Mouse (Mus musculus): ENCODE data around the gene Dnpep. TPM values are rescaled to one million over a fixed set of nuclear protein-coding genes. Genes with fewer than 3 reads are reported as not detected.
A peak's percentile ranks its signal among the peaks of the same experiment; 100 is the strongest.

Gene Dnpep
- polyA plus RNA-seq, 1 experiment from 2014 or later = 146 TPM

DNA sequence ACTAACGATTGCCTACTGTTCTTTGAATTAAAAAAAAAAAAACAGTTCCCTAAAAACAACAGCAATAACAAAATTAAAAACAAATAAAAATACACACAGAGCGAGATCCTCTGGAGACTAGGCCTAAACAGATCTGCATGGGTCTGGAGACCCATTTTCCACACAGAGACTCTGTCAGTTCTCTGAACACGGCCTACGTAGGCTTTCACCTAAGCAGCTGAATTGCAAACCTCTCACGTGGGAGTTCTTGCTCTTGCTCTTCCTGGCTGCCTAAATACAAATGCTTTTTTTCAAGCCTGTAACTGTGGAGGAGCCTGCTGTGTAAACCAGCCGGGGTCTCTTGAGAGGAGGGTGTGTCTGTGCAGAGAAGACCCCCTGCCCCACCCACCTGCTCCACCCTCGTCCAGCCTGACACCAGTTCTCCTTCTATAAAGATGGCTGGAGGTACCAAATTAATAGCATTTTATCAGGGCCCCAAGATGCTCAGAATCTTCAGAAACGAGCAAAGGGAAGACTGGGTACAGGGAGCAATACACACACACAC, 27.8 kb downstream of the Dnpep start:
- Histone ChIP-seq H3K27ac (ENCODE audit: low read length) (peak overlapping the region; percentile 70), H3K4me3 (replicated peaks; ENCODE audit: low read length) (no peak overlapping the region), H3K4me2 (ENCODE audit: low read length) (no peak overlapping the region), H3K9ac (replicated peaks; ENCODE audit: low read depth, low read length) (peak overlapping the region; percentile 40; the same call in 1 of the 2 replicates), H3K9me3 (ENCODE audit: control insufficient read depth, low read length) (no peaks in the 10 kb centered on the region), H3K36me3 (ENCODE audit: control insufficient read depth, insufficient read depth) (no peaks in the 10 kb centered on the region), H3K27me3 (replicated peaks; ENCODE audit: control insufficient read depth, insufficient read depth, low read length) (no peaks in the 10 kb centered on the region), H3K4me1 (replicated peaks; ENCODE audit: control insufficient read depth, insufficient read depth, low read length) (peaks cover 17% of the 10 kb centered on the region)
- WGBS = 35% methylated on average over 8 of the region's 8 CpGs
- no peak for ATAC-seq

DNA sequence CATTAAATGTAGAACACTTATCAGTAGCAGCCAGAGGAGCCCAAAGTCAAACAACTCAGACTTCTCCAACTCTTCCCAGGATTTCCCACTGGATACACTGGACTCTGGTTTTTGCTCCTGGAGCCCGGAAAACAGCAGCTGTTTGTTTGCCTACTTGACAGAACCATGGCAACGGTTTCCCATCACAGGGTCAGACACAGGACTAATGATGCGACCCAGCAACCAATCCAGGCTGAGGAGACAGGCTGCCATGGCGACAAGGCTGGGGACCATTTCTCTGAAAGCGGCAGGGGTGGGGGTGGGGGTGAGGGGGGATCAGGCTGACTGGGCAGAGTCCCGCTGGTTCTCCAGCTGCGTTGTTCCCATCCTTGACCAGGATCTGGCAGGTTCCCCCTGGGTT, 28.4 kb downstream of the Dnpep start:
- Histone ChIP-seq H3K36me3 (ENCODE audit: control insufficient read depth, insufficient read depth) (no peaks in the 10 kb centered on the region), H3K4me2 (ENCODE audit: low read length) (no peak overlapping the region), H3K4me1 (replicated peaks; ENCODE audit: control insufficient read depth, insufficient read depth, low read length) (peaks cover 17% of the 10 kb centered on the region), H3K27me3 (replicated peaks; ENCODE audit: control insufficient read depth, insufficient read depth, low read length) (no peaks in the 10 kb centered on the region), H3K27ac (ENCODE audit: low read length) (peak overlapping the region; percentile 45; the same call in 1 of the 2 replicates), H3K9ac (replicated peaks; ENCODE audit: low read depth, low read length) (no peak overlapping the region), H3K9me3 (ENCODE audit: control insufficient read depth, low read length) (no peaks in the 10 kb centered on the region), H3K4me3 (replicated peaks; ENCODE audit: low read length) (no peak overlapping the region)
- WGBS = 3% methylated on average over 7 of the region's 7 CpGs
- ATAC-seq = peak; percentile 93

DNA sequence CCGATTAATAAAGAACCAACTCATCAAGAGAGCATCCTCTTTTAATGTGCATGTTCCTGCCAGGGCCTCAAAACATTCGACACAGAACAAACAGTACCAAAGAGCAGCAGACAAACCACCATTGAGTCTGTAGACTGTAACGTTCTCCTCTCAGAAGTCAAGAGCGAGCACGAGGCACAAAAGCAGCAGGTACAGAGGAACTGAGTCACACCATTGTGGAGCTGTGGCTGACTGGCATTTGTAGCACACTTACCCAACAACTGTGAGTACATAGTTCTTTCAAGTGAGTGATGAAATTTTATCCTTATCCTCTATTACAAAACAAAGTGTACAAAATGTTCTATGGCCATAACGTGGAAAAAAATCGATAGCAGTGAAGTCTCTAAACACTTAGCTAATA, 32.9 kb downstream of the Dnpep start:
- Histone ChIP-seq H3K4me2 (ENCODE audit: low read length) (no peak overlapping the region), H3K27ac (ENCODE audit: low read length) (no peak overlapping the region), H3K36me3 (ENCODE audit: control insufficient read depth, insufficient read depth) (no peaks in the 10 kb centered on the region), H3K9me3 (ENCODE audit: control insufficient read depth, low read length) (0 out of 2 replicates have a peak, but pooled peaks cover 2% of the 10 kb centered on the region), H3K4me1 (replicated peaks; ENCODE audit: control insufficient read depth, insufficient read depth, low read length) (peaks cover 14% of the 10 kb centered on the region), H3K27me3 (replicated peaks; ENCODE audit: control insufficient read depth, insufficient read depth, low read length) (no peaks in the 10 kb centered on the region; the same call in 1 of the 2 replicates), H3K9ac (replicated peaks; ENCODE audit: low read depth, low read length) (no peak overlapping the region), H3K4me3 (replicated peaks; ENCODE audit: low read length) (no peak overlapping the region)
- ATAC-seq = no peak
- WGBS = 82% methylated on average over 7 of the region's 7 CpGs

DNA sequence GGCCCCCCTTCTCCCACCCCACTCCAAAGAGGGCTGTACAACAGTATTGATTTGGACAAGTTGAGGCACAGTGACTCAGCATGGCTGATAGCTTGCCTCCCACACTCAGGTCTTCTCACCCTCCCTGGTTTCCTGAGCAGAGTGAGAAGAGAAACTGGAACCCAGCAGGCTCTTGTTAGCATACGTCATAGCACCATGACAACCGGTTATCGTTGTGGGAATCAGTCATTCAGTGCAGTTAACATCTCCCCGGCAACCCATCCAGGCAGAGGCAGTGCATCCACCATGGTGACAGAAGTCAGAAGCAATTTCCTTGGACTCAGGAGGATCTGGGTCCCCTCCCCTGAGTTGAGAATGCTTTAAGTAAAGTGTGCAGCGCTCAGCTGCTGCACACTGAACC, 34.8 kb downstream of the Dnpep start:
- no peak overlapping the region for H3K9ac ChIP-seq (replicated peaks; ENCODE audit: low read depth, low read length)
- ATAC-seq = peak; percentile 52; the same call in 1 of the 2 replicates
- H3K4me3 ChIP-seq (replicated peaks; ENCODE audit: low read length) = no peak overlapping the region
- no peak overlapping the region for H3K27ac ChIP-seq (ENCODE audit: low read length)
- 0 out of 2 replicates have a peak, but pooled peaks cover 2% of the 10 kb centered on the region for H3K9me3 ChIP-seq (ENCODE audit: control insufficient read depth, low read length)
- peaks cover 6% of the 10 kb centered on the region; the same call in 1 of the 2 replicates for H3K4me1 ChIP-seq (replicated peaks; ENCODE audit: control insufficient read depth, insufficient read depth, low read length)
- 76% methylated on average over 5 of the region's 5 CpGs for WGBS
- peaks cover 5% of the 10 kb centered on the region for H3K27me3 ChIP-seq (replicated peaks; ENCODE audit: control insufficient read depth, insufficient read depth, low read length)
- H3K36me3 ChIP-seq (ENCODE audit: control insufficient read depth, insufficient read depth) = no peaks in the 10 kb centered on the region
- H3K4me2 ChIP-seq (ENCODE audit: low read length) = no peak overlapping the region

DNA sequence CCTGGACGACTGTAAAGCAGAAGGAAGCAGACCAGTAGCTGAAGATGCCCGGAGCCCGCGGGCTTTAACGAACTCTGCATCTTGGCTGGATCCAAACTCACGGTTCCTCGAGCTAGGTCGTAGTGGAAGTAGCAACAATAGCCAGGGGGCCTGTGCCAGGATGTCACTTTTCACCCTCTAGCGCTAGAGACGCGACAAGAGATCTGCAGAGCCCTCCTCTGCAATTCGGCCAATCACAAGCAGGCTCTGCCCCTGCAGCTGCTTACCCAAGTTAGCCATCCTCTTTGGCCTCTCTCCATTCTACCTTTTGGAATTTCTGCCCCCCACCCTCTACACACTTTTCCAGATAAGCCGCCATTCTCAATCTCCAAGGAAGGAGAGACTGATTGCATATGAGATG, 39.6 kb downstream of the Dnpep start, which contains the start of gene Resp18:
Gene Resp18 (minus strand): TSS at position 188 of the 400 bp plus-strand sequence.
- H3K4me2 ChIP-seq (ENCODE audit: low read length) = peak within 1 kb of the TSS; percentile 45
- H3K27ac ChIP-seq (ENCODE audit: low read length) = no peak within 1 kb of the TSS
- peaks cover 23% of the 10 kb centered on the region for H3K27me3 ChIP-seq (replicated peaks; ENCODE audit: control insufficient read depth, insufficient read depth, low read length)
- peak within 1 kb of the TSS; percentile 38 for H3K4me3 ChIP-seq (replicated peaks; ENCODE audit: low read length)
- peak within 1 kb of the TSS; percentile 35 for H3K9ac ChIP-seq (replicated peaks; ENCODE audit: low read depth, low read length)
- WGBS = 3% methylated on average over 13 of the region's 13 CpGs
- peaks cover 5% of the 10 kb centered on the region for H3K4me1 ChIP-seq (replicated peaks; ENCODE audit: control insufficient read depth, insufficient read depth, low read length)
- H3K36me3 ChIP-seq (ENCODE audit: control insufficient read depth, insufficient read depth) = no peaks in the 10 kb centered on the region
- ATAC-seq = no peak
- H3K9me3 ChIP-seq (ENCODE audit: control insufficient read depth, low read length) = 0 out of 2 replicates have a peak, but pooled peaks cover 2% of the 10 kb centered on the region

DNA sequence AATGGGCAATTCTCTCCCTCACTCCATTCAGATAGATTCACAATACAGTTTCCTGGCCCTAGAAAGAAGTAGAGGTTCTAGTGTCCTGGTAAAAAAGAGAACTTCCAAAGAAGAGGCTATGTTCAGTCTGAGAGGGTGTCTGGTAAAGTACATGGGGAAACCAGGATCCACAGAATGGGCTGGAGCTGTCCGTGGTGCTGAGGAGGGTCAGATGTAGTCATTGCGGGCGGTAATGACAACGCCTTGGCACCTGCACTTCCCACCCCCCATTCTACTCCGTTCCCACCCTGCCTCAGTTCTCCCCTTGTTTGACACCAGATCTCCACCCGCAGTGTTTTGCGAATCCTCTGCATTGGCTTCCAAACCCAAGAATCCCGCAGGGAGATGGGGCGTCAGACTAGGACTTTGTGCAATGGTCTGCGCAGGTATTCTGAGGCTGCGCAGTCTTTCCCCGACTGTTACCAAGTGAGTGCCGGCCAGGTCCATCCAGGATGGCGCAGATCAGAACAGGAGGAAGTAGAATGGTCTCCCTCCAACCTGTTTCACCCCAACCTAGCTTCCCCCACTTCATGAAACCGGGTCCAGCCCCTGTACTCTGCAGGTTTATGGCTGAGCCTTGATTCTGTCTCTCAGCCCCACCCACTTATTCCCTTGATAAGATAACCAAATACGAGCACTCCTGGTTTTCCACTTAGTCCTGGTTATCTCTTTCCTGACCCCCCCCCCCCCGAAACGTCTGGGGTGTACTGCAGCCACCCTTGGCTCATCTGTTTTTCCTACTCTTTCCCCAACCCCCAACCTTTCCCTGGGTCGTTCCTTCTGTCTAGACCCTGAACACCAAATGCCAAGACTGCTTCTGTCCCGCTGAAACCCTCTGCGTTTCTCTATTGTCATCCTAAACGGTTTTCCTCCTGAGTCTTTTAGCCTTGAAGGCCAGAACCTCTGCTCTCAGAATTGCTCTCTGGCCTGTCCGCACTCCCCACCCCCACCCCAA, 40.3 kb downstream of the Dnpep start:
- H3K36me3 ChIP-seq (ENCODE audit: control insufficient read depth, insufficient read depth) = no peaks in the 10 kb centered on the region
- peaks cover 23% of the 10 kb centered on the region for H3K27me3 ChIP-seq (replicated peaks; ENCODE audit: control insufficient read depth, insufficient read depth, low read length)
- 3% methylated on average over 23 of the region's 23 CpGs for WGBS
- no peak for ATAC-seq
- H3K27ac ChIP-seq (ENCODE audit: low read length) = no peak overlapping the region
- peak overlapping the region; percentile 35 for H3K9ac ChIP-seq (replicated peaks; ENCODE audit: low read depth, low read length)
- H3K4me3 ChIP-seq (replicated peaks; ENCODE audit: low read length) = peak overlapping the region; percentile 38
- H3K4me1 ChIP-seq (replicated peaks; ENCODE audit: control insufficient read depth, insufficient read depth, low read length) = peaks cover 5% of the 10 kb centered on the region
- peak overlapping the region; percentile 45 for H3K4me2 ChIP-seq (ENCODE audit: low read length)
- 0 out of 2 replicates have a peak, but pooled peaks cover 2% of the 10 kb centered on the region for H3K9me3 ChIP-seq (ENCODE audit: control insufficient read depth, low read length)

DNA sequence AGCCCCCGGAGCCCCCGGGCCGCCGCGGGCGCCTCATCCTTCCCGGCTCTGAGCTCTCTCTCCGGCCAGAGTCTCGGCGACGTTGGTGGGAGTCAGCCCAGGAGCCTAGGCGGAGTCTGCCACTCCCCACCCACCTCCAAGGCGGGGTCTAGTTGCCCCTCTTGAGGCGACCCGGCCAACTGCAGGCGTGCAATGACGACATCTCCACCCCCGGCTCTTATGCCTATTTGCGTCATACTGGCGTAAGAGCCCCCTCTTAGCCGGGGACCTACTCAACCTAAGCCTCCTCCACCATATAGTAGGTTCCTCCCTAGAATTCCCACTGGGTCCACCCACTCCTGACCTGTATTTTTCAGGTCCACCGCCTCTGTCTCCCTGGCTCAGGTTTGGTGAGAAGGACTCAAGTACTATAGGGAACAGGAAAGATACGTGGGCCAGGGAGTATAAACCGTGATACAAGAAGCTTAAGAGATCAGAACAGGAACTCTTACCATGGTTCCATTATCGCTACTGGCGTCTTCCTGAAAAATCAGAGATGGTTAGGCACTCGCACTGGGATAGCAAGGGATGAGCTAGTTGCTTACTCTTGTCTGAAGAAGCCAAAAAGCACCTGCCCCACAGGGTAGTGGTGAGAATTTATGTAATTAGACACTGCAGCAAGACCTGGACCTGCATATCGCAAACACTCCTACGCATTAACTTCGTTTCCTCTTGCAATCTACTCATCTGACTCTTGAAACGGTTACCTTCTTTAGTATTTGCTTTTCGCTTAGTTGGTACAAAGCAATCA, 53.5 kb downstream of the Dnpep start, which contains the start of gene Ptprn:
Gene Ptprn (minus strand): TSS at position 412 of the 790 bp plus-strand sequence.
- ATAC-seq = peak; percentile 75
- H3K4me3 ChIP-seq (replicated peaks; ENCODE audit: low read length) = peak within 1 kb of the TSS; percentile 51
- no peaks in the 10 kb centered on the region for H3K9me3 ChIP-seq (ENCODE audit: control insufficient read depth, low read length)
- peaks cover 41% of the 10 kb centered on the region for H3K27me3 ChIP-seq (replicated peaks; ENCODE audit: control insufficient read depth, insufficient read depth, low read length)
- H3K4me2 ChIP-seq (ENCODE audit: low read length) = peak within 1 kb of the TSS; percentile 68
- no peak within 1 kb of the TSS for H3K27ac ChIP-seq (ENCODE audit: low read length)
- peak within 1 kb of the TSS; percentile 52 for H3K9ac ChIP-seq (replicated peaks; ENCODE audit: low read depth, low read length)
- H3K4me1 ChIP-seq (replicated peaks; ENCODE audit: control insufficient read depth, insufficient read depth, low read length) = peaks cover 12% of the 10 kb centered on the region
- 14% methylated on average over 31 of the region's 32 CpGs for WGBS
- H3K36me3 ChIP-seq (ENCODE audit: control insufficient read depth, insufficient read depth) = no peaks in the 10 kb centered on the region

DNA sequence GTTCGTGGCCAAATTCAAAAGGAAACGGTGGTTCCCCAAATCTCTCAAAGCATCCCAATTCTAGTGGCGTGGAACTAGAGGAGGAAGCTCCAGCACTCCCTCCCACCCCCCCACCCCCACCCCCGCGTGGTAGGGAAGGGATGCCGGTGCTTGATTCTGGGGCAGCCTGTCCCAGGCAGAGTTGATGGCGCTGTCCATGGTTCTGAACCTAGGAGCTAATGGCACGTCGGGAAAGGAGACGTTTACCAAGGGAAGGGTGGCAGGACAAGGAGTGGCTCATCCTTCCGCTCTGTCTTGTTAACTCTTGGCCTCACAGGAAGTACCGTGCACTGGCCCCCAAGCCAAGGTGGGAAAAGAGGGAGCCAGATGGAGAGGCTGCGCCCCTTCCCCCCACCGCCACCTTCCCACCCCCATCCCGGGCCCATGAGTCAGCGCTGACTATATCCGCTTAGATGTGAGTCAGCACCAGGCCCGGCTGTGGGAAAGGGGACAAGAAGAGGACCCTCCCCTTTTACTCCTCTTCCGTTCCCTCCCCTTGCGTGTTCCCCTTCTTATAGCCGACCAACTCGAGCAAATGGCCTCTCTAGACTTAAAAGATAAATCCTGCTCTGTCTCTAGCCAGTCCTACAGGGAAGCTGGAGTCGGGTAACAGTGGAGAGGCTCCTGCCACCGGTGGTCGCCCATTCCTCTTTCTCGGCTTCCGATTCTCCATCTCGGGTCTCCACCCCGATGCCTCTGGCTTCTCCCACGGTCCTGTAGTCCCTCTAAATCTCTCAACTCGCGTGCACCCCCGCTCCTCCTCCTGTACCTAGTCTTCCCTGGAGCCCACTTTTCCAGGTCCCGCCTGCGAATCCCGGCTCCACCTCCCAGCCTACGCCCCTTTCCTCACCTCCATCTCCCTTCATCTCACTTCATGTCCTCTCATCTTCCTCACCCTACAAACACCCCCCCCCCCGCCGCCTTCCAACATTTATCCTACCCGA, 54.5 kb downstream of the Dnpep start:
- Histone ChIP-seq H3K27ac (ENCODE audit: low read length) (no peak overlapping the region), H3K36me3 (ENCODE audit: control insufficient read depth, insufficient read depth) (no peaks in the 10 kb centered on the region), H3K27me3 (replicated peaks; ENCODE audit: control insufficient read depth, insufficient read depth, low read length) (peaks cover 41% of the 10 kb centered on the region), H3K4me2 (ENCODE audit: low read length) (peak overlapping the region; percentile 68), H3K9me3 (ENCODE audit: control insufficient read depth, low read length) (no peaks in the 10 kb centered on the region), H3K4me1 (replicated peaks; ENCODE audit: control insufficient read depth, insufficient read depth, low read length) (peaks cover 12% of the 10 kb centered on the region), H3K4me3 (replicated peaks; ENCODE audit: low read length) (peak overlapping the region; percentile 51), H3K9ac (replicated peaks; ENCODE audit: low read depth, low read length) (peak overlapping the region; percentile 52)
- WGBS = under 1% methylated on average over 38 of the region's 40 CpGs
- ATAC-seq = peak; percentile 65
